Mouse (Mus musculus) Patski (cell line): ENCODE measurements around the gene Iqcf1. TPM values are rescaled to one million over a fixed set of nuclear protein-coding genes. Genes with fewer than 3 reads are reported as not detected.
"Not testable (repeated sequence)": the region's sequence is repeated elsewhere in the genome, so short reads cannot be mapped to it uniquely, and the experiment has no call there.

ENCODE experiments used
- ATAC-seq: fragments of 100-300 bp; one replicate; pipeline ENCODE4 v1.8.0; 2021
- CTCF ChIA-PET: fragments of 350-600 bp; sonication (Branson Sonifier 250); formaldehyde crosslinking; loops from one replicate; lab custom pipeline; 2022; ENCODE audit warnings: inconsistent platforms; lab: Charles Lee
- POLR2A ChIA-PET: fragments of 350-600 bp; sonication (Branson Sonifier 250); formaldehyde crosslinking; loops from one replicate; lab custom pipeline; 2022; ENCODE audit warnings: antibody characterized with exemption, inconsistent platforms; lab: Charles Lee
- DNase-seq: peaks from one replicate; pipeline ENCODE4 v3.0.0-alpha.2; 2011; ENCODE audit warnings: low read depth, low spot score
- H3K27me3 ChIP-seq: fragments of 371-371 bp; one replicate; pipeline ENCODE4 v1.5.1; 2021
- CTCF ChIP-seq: fragments of 100-300 bp; IDR thresholded peaks from one replicate; pipeline ENCODE4 v1.5.1; 2021
- in situ Hi-C: fragments of 300-500 bp; cut with MboI; formaldehyde crosslinking; loops from 3 replicates; pipeline ENCODE4 v1.11.1; 2018; ENCODE audit warnings: low pct_unique_long_range_greater_than_20kb, mixed read lengths
- polyA plus RNA-seq: library from polyadenylated mRNA; unstranded; gene quantifications from one replicate; pipeline ENCODE4 v1.2.3, GENCODE M21; 2021

The Iqcf1 gene
- polyA plus RNA-seq, 1 experiment from 2014 or later, result not detected

DNA sequence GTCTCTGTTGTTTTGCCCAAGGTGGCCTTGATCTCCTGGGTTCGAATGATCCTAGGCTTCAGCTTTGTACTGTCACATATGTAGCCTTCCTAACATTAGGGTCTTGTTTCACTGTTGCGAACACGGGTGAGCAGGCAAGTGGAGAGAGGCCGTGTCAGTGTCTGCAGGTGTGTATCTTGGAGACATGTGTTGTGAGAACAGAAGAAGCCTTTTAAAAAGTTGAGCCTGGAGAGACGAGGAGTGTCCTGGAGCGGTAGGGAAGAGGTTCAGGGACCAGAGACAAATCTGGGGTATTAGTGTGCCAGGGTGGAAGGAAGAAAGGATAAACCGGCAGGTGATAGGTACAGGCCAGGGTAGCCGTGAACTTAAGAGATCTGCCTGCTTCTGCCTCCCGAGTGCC lies 21.7 kb upstream of the Iqcf1 start:
- ChIA-PET CTCF (interaction anchor here (1.3 to 3.7 kb wide), 4 partner anchors 29 to 266 kb away, joined by 3 to 33 read pairs (median 19); partner anchors contain the start of genes Abhd14a and Rpl29), POLR2A (interaction anchor here (0.8 kb wide), 1 partner anchor 25 kb away, joined by 3 read pairs; the partner anchor contains the start of gene Pcbp4)
- TF ChIP-seq CTCF, result no peak
- DNase-seq, result no peak
- H3K27me3 ChIP-seq, result no peaks in the 10 kb centered on the region
- in situ Hi-C loops, result loop anchor here (5.0 kb wide), 2 partner anchors 41 to 106 kb away; partner anchors contain the start of gene Acy1
- ATAC-seq, result no peak

DNA sequence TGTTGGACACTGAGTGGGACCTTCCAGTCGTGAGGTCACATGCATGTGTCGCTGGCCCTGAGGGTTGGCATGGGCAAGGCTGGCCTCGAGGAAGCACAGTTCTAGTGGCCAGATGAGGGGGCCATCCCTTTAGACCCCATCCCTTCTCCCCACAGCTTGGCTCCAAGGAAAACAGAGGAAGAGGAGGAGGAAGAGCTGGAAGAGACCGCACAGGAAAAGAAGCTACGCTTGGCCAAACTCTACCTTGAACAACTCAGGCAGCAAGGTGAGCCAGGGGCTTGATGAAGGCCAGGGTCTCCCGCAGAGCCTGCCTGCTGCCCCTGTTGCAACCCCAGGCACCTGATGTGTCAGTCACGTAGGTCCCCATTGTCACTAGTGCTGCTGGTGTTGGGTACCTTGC lies 19.2 kb upstream of the Iqcf1 start:
- DNase-seq (no peak), ATAC-seq (no peak)
- POLR2A ChIA-PET, result no interaction called here
- no peak for TF ChIP-seq CTCF
- in situ Hi-C loops, result no loop called here
- no peaks in the 10 kb centered on the region for H3K27me3 ChIP-seq
- CTCF ChIA-PET, result no interaction called here

DNA sequence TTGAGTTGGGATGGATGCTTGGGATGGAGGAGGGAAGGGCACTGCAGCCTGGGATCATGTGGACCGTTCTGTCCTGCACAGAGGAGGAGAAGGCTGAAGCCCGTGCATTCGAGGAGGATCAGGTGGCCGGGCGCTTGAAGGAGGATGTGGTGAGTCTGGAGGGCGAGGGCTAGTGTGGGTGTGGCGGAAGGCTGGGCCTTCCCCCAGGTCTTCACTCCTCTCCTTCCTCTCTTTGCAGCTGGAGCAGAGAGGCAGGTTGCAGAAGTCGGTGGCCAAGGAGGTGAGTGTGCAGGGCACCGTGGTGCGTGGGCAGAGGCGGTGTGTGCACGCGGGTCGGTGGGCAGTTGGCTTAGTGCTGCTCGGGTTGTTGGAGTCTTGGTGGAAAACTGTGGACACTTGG lies 18.7 kb upstream of the Iqcf1 start:
- in situ Hi-C loops, result no loop called here
- TF ChIP-seq CTCF, result no peak
- H3K27me3 ChIP-seq, result no peaks in the 10 kb centered on the region
- ChIA-PET POLR2A (no interaction called here), CTCF (no interaction called here)
- DNase-seq (no peak), ATAC-seq (no peak)

GRCm38 (mm10) chr9:106481676-106482075 lies 18.1 kb upstream of the Iqcf1 start:
- no peak for DNase-seq
- POLR2A ChIA-PET, result no interaction called here
- no peak for TF ChIP-seq CTCF
- no peaks in the 10 kb centered on the region for H3K27me3 ChIP-seq
- in situ Hi-C loops, result no loop called here
- CTCF ChIA-PET, result no interaction called here
- ATAC-seq, result no peak

DNA sequence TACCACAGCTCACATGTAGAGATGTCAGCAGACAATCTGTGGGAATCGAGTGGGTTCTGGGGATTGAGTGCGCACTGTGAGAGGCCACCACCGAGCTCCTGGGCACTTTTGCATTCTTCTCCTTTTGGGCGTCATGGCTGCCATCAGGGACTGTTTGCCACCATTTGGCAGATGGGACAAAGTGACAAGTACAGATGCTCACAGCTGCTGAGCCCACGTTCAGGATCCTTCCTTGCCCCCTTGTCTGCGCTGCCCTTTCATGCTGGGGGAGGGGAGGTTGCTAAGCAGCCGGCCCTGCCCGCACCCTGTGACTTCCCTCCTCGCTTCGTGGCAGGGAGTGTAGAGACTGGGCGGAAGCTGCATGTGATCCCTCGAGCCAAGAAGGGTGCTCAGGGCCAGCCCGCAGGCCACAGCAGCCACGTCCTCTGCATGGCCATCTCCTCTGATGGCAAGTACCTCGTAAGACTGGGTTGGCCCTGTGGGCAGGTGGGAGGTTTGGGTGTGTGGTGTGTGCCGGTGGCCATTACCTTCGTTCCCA lies 17.1 kb upstream of the Iqcf1 start:
- in situ Hi-C loops, result no loop called here

GRCm38 (mm10) chr9:106483136-106483535 lies 16.6 kb upstream of the Iqcf1 start:
- H3K27me3 ChIP-seq, result no peaks in the 10 kb centered on the region
- in situ Hi-C loops, result no loop called here
- no peak for ATAC-seq
- DNase-seq, result no peak
- ChIA-PET CTCF (no interaction called here), POLR2A (no interaction called here)
- no peak for TF ChIP-seq CTCF

More for the DNA sequence above, 17.1 kb upstream of the Iqcf1 start:
- POLR2A ChIA-PET, result no interaction called here
- no peak for TF ChIP-seq CTCF
- CTCF ChIA-PET, result no interaction called here
- DNase-seq (no peak), ATAC-seq (no peak)
- H3K27me3 ChIP-seq, result no peaks in the 10 kb centered on the region

DNA sequence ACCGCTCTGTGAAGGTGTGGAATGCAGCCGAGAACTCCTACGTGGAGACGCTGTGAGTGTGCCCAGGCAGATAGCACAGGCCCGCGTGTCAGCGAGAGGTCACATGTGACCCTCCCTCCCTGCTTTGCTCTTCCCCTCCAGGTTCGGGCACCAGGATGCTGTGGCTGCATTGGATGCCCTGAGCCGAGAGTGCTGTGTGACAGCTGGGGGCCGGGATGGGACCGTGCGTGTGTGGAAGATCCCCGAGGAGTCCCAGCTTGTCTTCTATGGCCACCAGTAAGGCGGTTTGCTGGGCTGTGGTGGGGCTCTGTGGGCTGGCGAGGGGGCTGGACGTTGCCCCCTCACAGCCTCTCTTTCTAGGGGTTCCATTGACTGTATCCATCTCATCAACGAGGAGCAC lies 16.2 kb upstream of the Iqcf1 start:
- ATAC-seq, result no peak
- no peaks in the 10 kb centered on the region for H3K27me3 ChIP-seq
- no peak for TF ChIP-seq CTCF
- in situ Hi-C loops, result no loop called here
- no peak for DNase-seq
- ChIA-PET POLR2A (interaction anchor here (1.0 kb wide), 1 partner anchor 29 kb away, joined by 3 read pairs; no protein-coding TSS in a partner anchor), CTCF (no interaction called here)

DNA sequence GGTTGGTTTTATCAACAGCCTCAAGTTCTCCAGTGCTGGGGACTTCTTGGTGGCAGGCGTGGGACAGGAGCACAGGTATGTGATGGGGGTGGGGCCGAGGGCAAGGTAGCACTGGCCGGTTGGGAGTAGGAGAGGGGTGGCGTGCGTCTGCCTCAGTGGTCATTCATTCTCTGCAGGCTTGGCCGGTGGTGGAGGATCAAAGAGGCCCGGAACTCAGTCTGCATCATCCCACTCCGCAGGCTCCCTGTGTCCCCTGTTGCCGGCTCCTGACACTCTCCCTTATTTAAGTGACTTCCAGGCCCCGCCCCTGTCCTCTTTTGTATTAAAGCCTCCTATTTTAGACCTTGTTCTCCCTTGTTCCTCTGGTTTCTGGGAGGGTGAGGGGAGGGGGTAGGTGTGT lies 14.7 kb upstream of the Iqcf1 start:
- DNase-seq (no peak), ATAC-seq (no peak)
- CTCF ChIA-PET, result no interaction called here
- in situ Hi-C loops, result no loop called here
- POLR2A ChIA-PET, result no interaction called here
- no peak for TF ChIP-seq CTCF
- no peaks in the 10 kb centered on the region for H3K27me3 ChIP-seq

DNA sequence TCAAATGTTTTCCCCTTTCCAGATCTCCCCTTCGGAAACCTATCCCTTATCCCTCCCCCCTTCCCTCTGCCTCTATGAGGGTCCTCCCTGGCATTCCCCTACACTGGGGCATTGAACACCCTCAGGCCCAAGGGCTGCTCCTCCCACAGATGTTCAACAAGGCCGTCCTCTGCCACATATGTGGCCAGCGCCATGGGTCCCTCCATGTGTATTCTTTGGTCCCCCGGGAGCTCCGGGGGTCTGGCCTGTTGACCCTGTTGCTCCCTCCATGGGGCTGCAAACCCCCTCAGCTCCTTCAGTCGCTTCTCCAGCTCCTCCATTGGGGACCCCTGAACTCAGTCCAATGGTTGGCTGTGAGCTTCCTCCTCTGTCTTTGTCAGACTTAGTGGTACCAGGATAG lies 12.2 kb upstream of the Iqcf1 start:
- DNase-seq, ATAC-seq, H3K27me3 ChIP-seq, in situ Hi-C loops, POLR2A ChIA-PET, CTCF ChIA-PET: not testable (repeated sequence)

- DNase-seq (no peak), ATAC-seq (no peak)
- ChIA-PET POLR2A (no interaction called here), CTCF (no interaction called here)
- in situ Hi-C loops, result no loop called here
- no peak for TF ChIP-seq CTCF
- no peaks in the 10 kb centered on the region for H3K27me3 ChIP-seq
Observed at GRCm38 (mm10) chr9:106501846-106502245, 2.1 kb downstream of the Iqcf1 start.

- no peak for TF ChIP-seq CTCF
- ATAC-seq (no peak), DNase-seq (no peak)
- H3K27me3 ChIP-seq, result peaks cover 2% of the 10 kb centered on the region
- POLR2A ChIA-PET, result no interaction called here
- in situ Hi-C loops, result no loop called here
- CTCF ChIA-PET, result no interaction called here
Observed at GRCm38 (mm10) chr9:106504246-106504645, 4.5 kb downstream of the Iqcf1 start.

DNA sequence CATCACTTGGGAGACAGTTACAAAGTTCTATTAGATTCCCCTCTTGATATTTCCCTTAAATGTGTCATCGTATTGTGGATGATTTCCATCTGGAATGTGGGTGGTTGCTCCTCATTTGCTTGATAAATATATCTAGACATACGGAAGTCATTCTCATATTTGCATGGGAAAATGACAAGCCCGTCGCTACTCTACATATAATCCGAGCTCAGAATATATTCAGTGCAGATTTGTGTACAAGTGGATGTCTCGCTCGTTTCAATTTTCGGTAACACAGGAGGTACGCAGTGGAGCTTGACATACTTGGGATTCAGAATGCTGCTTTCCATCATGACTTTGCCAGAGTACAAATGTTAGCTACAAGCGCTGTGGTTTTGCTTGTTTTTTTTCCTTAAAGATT lies 9.6 kb downstream of the Iqcf1 start:
- in situ Hi-C loops, result no loop called here
- no peak for TF ChIP-seq CTCF
- ChIA-PET CTCF (no interaction called here), POLR2A (no interaction called here)
- DNase-seq (no peak), ATAC-seq (no peak)
- H3K27me3 ChIP-seq, result peaks cover 3% of the 10 kb centered on the region
